Comparison of ENCODE assay signal across 8 mouse cellular contexts in the genomic region with DNA sequence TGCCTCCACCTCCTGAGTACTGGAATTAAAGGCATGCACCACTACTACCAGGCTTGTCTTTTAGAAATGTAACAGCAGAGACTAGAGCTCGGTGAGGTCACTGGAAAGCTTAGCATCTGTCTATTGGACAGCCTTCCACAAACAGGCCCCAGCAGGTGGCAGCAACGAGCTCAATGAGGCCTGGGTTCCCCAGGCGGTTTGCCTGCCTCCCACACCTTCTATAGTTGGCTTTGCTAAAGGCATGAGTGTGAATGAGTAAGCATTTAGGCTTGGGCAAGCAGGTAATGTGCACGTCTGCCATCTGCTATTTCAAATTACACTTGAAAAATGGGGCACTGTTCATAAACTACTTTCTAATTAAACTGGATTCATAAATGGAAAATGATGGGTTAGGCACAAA. TPM values are rescaled to one million over a fixed set of nuclear protein-coding genes. Genes with fewer than 3 reads are reported as not detected.
DNase-seq lines count a peak whose midpoint lies in the region; ATAC-seq and TF ChIP-seq lines count a peak whose summit lies in the region.

No protein-coding gene starts in this region.

- no peaks in the 10 kb centered on the region for H3K27me3 ChIP-seq in MEL (ENCODE audit: control insufficient read depth in 1 of 2, insufficient read depth in 2 of 2, low read length in 2 of 2)
- H3K27me3 ChIP-seq in hindbrain, embryonic 14.5 days (ENCODE audit: control insufficient read depth, insufficient read depth, low read length) = no peaks in the 10 kb centered on the region

- H3K9ac ChIP-seq in MEL (ENCODE audit: control insufficient read depth, low read depth, low read length, poor library complexity, severe bottlenecking) = no peak overlapping the region
- no peak overlapping the region for H3K9ac ChIP-seq in hindbrain, embryonic 14.5 days

- peak; percentile 75 for DNase-seq in MEL (ENCODE audit: low read depth, low spot score)
- DNase-seq in cerebellum, adult 11-12 months = peak; percentile 80
- peak; percentile 83 for DNase-seq in forelimb bud, embryonic 11.5 days (ENCODE audit: low read depth, low spot score)
- peak; percentile 85 for DNase-seq in hindbrain, embryonic 14.5 days (ENCODE audit: low spot score)
- peak; percentile 84 to 91 for DNase-seq in layer of hippocampus, postnatal 14 days (ENCODE audit: low spot score in 2 of 2)
- peak; percentile 81 for DNase-seq in lung, postnatal 25 days (ENCODE audit: low spot score)
- peak; percentile 78 for DNase-seq in retina, postnatal 7 days (ENCODE audit: low read depth, low spot score)
- peak; percentile 94 for DNase-seq in thymus, postnatal 4 days

- H3K36me3 ChIP-seq in MEL (ENCODE audit: control insufficient read depth in 1 of 2, insufficient read depth in 2 of 2, low read length in 2 of 2) = peaks cover 12 to 20% of the 10 kb centered on the region in 2 experiments
- peaks cover 20% of the 10 kb centered on the region; the same call in 1 of the 2 replicates for H3K36me3 ChIP-seq in hindbrain, embryonic 14.5 days (replicated peaks; ENCODE audit: control insufficient read depth, insufficient read depth)

- 13% methylated on average over 4 of the region's 4 CpGs for WGBS in hindbrain, embryonic 14.5 days

- TF ChIP-seq RAD21 in MEL (IDR thresholded peaks at IDR 0.05; ENCODE audit: low read depth, low read length) = peak; percentile 44

- TF ChIP-seq POLR2A in MEL (IDR thresholded peaks at IDR 0.05; ENCODE audit: control insufficient read depth in 1 of 2, insufficient read depth in 1 of 2, low read depth in 1 of 2, low read length in 2 of 2, poor library complexity in 1 of 2) = no peak

- no peaks in the 10 kb centered on the region for H3K79me2 ChIP-seq in MEL (ENCODE audit: control insufficient read depth, insufficient read depth, low read length, poor library complexity)

- peak; percentile 61 to 83 (median 71) for TF ChIP-seq CTCF in MEL (IDR thresholded peaks at IDR 0.05 in 2 of 3, conservative IDR thresholded peaks at IDR 0.05 in 1 of 3; ENCODE audit: control insufficient read depth in 1 of 3, insufficient read depth in 1 of 3, low read depth in 2 of 3, low read length in 3 of 3, poor library complexity in 1 of 3, severe bottlenecking in 1 of 3)

- no peak overlapping the region for H3K4me3 ChIP-seq in MEL (ENCODE audit: control insufficient read depth in 1 of 2, insufficient read depth in 1 of 2, low read depth in 2 of 2, low read length in 2 of 2)
- no peak overlapping the region for H3K4me3 ChIP-seq in hindbrain, embryonic 14.5 days (replicated peaks; ENCODE audit: low read length)

- H3K9me3 ChIP-seq in MEL (replicated peaks; ENCODE audit: insufficient read depth, low read length) = no peaks in the 10 kb centered on the region
- H3K9me3 ChIP-seq in hindbrain, embryonic 14.5 days (ENCODE audit: control insufficient read depth, low read length) = no peaks in the 10 kb centered on the region

- TF ChIP-seq EP300 in MEL (IDR thresholded peaks at IDR 0.05; ENCODE audit: low read depth in 1 of 2, low read length in 2 of 2) = no peak

- ATAC-seq in hindbrain, embryonic 14.5 days (ENCODE audit: low FRiP score) = peak; percentile 71

- no peak overlapping the region for H3K27ac ChIP-seq in MEL (ENCODE audit: control insufficient read depth, low read depth, low read length)
- H3K27ac ChIP-seq in hindbrain, embryonic 14.5 days = no peak overlapping the region

- no peak overlapping the region for H3K4me2 ChIP-seq in hindbrain, embryonic 14.5 days (replicated peaks)

- H3K4me1 ChIP-seq in MEL (ENCODE audit: control insufficient read depth in 1 of 2, insufficient read depth in 2 of 2, low read length in 2 of 2) = peaks cover 6 to 11% of the 10 kb centered on the region in 2 experiments; a peak in 3 of 4 replicates
- peaks cover 3% of the 10 kb centered on the region; the same call in 1 of the 2 replicates for H3K4me1 ChIP-seq in hindbrain, embryonic 14.5 days (replicated peaks; ENCODE audit: control insufficient read depth, insufficient read depth, low read length)

TF ChIP-seq in MEL, 35 proteins besides CTCF, POLR2A, EP300 and RAD21:
- TF ChIP-seq SMC3 (IDR thresholded peaks at IDR 0.05; ENCODE audit: low read depth, low read length) = peak; percentile 75
- 0 out of 2 replicates have a peak, but pooled peaks have one; percentile 17 for TF ChIP-seq ZC3H11A (IDR thresholded peaks at IDR 0.05; ENCODE audit: low read depth, low read length)
- no peak for TF ChIP-seq ETS1 (IDR thresholded peaks at IDR 0.05; ENCODE audit: low read depth, low read length)
- no peak for TF ChIP-seq HCFC1 (IDR thresholded peaks at IDR 0.05; ENCODE audit: low read depth, low read length)
- TF ChIP-seq E2F4 (IDR thresholded peaks at IDR 0.05; ENCODE audit: borderline replicate concordance, low read depth, low read length) = no peak
- TF ChIP-seq ZKSCAN1 (IDR thresholded peaks at IDR 0.05; ENCODE audit: low read depth, low read length) = no peak

RNA-seq across cellular contexts. Expression of a gene that starts 54.7 kb away (rescaled TPM):
- total RNA-seq in MEL (2012; rRNA removed) = 652 and 695 TPM in 2 replicates
- 1,000 to 10,000 TPM in 1 of 2 experiments, 100 to 1,000 TPM in 1; 817 to 1,342 TPM for polyA plus RNA-seq in MEL (2012; ENCODE audit: insufficient read depth in 1 of 2, insufficient read length in 2 of 2, low read depth in 1 of 2, low replicate concordance in 2 of 2, missing spikeins in 1 of 2)
- 775 and 871 TPM in 2 replicates for polyA plus RNA-seq in hindbrain, embryonic 14.5 days (2014; fragmentation: Nextera tagmentation; extraction: Ambion mirVana)
- total RNA-seq in layer of hippocampus, postnatal 14 days (2021) = 1,000 to 10,000 TPM; 1,171 to 1,217 TPM

RNA-seq across cellular contexts. Expression of a gene that starts 55.2 kb away (rescaled TPM):
- total RNA-seq in MEL (2012; rRNA removed) = 0.08 TPM in 1 of 2 replicates, not detected in the other
- polyA plus RNA-seq in MEL (2012; ENCODE audit: insufficient read depth in 1 of 2, insufficient read length in 2 of 2, low read depth in 1 of 2, low replicate concordance in 2 of 2, missing spikeins in 1 of 2) = under 1 TPM in 1 of 2 experiments, not detected in 1; 0.01 TPM
- polyA plus RNA-seq in hindbrain, embryonic 14.5 days (2014; fragmentation: Nextera tagmentation; extraction: Ambion mirVana) = 7.9 and 9.0 TPM in 2 replicates
- total RNA-seq in layer of hippocampus, postnatal 14 days (2021) = 10 to 100 TPM; 39.6 to 40.3 TPM

Comparison
In these comparisons a context has a peak if more than half of its experiments do, and no peak if none do; other contexts are left out.
1. RNA of a gene that starts 55.2 kb away (total RNA-seq): 39.6 to 40.3 TPM in layer of hippocampus, postnatal 14 days; 0.08 TPM in MEL; every median in the first group is over 10 times any median in the second.
2. Peak in every context shown above with its lines, with median percentiles within 50 percentile points of each other: DNase-seq.